Mouse (Mus musculus) kidney, postnatal 14 days (tissue): ENCODE data around the gene Lect2.

ENCODE experiments used
- DNase-seq: peaks from one replicate; pipeline ENCODE4 v3.0.0; 2022; ENCODE audit warnings: mixed read lengths

The Lect2 gene

GRCm38 (mm10) chr13:56555957-56556356 lies 7.7 kb upstream of the Lect2 start:
- DNase-seq = peak; percentile 77

GRCm38 (mm10) chr13:56554409-56554808 lies 6.1 kb upstream of the Lect2 start:
- DNase-seq = peak; percentile 48

- DNase-seq = no peak
These were observed 5.6 kb upstream of the Lect2 start for GRCm38 (mm10) chr13:56553923-56554322.

DNA sequence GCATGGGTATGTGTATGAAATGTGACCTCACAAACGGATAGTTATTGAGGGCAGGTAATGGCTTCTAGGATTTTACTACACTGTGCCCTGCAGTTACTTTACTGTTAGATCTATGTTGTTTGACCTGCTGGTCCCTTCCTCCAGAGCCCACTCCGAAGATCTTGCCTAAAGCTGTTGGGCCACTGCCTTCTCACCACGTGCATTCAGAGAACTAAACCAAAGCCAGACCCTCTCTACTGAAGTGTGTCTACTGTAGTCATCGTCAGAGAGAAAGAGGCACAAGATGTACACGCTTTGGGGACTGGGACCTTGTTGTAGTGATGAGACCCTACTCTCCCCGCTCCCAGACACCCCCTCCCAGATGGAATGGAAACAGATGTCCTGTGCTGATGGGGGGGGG lies 3.4 kb upstream of the Lect2 start:
- DNase-seq = no peak

DNA sequence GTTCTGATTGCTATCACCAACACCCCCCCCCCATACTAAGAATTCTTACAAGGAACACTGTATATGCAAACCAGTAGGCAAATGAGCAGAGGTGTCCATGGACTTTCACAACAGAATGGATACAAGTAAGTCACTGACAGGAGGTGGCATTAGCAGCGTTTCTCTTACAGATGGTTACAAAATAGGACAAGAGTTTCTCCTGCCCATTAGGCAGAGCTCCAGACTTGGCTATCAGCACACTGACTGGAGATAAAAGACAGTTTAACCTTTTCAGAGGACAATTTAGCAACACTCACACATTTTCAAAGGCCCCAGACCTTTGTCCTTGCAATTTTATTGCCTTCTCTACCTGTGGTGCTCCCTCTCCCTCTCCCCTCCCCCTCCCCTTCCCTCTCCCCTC lies 2.3 kb upstream of the Lect2 start:
- DNase-seq = no peak

- DNase-seq = peak; percentile 58
These were observed 1.1 kb upstream of the Lect2 start for GRCm38 (mm10) chr13:56549364-56549763.

- DNase-seq = no peak
These were observed 3.3 kb downstream of the Lect2 start for GRCm38 (mm10) chr13:56544956-56545355.

- no peak for DNase-seq
These were observed 4.5 kb downstream of the Lect2 start for GRCm38 (mm10) chr13:56543805-56544204.

DNA sequence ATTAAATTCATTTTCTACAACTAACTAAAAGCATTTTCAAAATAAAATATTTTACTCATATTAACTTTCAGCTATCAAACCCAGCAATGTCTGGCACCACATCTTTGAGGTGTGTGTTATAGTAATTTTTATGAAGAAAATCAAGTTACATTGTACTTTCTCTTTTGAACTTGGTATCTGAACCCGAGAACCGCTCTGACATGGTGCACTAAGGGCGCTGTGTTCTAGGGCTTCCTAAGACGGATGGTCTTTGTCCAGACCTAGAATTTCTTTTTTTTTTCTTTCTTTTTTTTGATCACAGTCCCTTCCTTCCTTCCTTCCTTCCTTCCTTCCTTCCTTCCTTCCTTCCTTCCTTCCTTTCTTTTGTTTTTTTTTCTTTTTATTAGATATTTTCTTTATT lies 8.5 kb downstream of the Lect2 start:
- peak; percentile 30 for DNase-seq

DNA sequence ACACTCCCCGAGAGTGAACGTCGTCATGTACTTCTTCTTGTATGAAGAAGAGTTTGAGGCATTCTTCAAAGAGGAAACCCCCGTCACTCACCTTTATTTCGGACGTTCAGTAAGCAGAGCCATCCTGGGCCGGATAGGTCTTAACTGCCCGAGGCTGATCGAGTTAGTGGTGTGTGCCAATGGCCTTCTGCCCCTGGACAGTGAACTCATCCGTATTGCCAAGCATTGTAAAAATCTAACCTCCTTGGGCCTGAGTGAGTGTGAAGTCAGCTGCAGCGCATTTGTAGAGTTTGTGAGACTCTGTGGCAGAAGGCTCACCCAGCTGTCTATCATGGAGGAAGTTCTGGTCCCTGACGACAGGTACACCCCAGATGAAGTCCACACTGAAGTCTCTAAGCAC lies 11.3 kb downstream of the Lect2 start:
- no peak for DNase-seq

GRCm38 (mm10) chr13:56535570-56535969 lies 12.7 kb downstream of the Lect2 start:
- DNase-seq = no peak

GRCm38 (mm10) chr13:56534931-56535330 lies 13.4 kb downstream of the Lect2 start:
- no peak for DNase-seq

- no peak for DNase-seq
These were observed 18.6 kb downstream of the Lect2 start for GRCm38 (mm10) chr13:56529685-56530084.

DNA sequence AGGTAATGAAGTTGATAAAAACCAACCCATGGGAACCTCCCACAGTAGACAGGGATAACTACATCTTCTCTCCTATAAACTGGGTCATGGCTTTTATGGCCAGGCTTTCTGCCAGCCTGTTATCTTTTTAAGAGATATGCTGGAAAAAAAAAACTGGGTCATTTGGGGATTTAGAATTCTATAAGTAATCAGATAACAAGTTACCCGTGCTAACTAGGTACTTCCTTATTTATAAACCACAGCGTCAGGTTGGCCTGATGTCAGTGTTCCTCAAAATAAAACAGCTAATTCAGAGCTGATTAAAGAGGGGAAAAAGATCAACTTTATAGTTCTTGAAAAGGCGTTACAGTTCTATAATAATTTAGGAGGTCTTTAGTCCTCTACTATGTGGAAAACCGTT lies 19.3 kb downstream of the Lect2 start:
- no peak for DNase-seq

DNA sequence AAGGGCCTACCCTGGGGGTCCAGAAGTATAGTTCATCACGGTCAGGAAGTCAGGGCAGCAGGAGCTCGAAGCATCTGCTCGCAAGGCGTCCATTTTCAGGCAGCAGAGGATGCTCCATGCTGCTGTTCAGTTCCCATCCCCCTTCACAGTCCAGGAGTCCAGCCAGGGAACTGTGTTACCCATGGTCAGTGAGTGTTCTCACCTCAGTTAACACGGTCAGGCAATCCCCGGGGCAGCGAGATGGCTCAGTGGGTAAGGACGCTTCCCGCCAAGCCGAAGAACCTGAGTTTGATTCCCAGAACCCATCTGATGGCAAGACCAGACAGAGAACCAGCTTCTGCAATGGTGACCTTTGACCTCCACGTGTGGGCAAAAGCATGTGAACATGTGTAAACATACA lies 20.0 kb downstream of the Lect2 start:
- DNase-seq = no peak

DNA sequence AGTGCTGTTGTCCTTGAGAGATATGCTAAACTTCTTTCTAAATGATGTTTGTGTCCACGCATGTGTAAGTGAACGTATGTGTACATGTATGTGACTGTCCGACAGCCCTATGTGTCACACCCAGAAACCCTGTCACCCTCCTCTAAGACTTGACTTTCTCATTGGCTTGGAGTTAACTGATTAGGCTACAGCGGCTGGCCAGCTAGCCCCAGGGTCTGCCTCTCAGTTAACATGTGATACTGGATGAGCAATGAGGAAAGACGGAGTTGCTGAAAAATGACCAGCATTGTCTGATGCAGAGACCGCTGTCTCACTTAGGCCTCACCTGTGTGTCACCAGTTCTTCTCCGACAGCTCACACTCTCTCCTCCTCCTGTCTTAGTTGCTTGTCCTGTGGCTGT lies 20.5 kb downstream of the Lect2 start:
- DNase-seq = no peak

DNA sequence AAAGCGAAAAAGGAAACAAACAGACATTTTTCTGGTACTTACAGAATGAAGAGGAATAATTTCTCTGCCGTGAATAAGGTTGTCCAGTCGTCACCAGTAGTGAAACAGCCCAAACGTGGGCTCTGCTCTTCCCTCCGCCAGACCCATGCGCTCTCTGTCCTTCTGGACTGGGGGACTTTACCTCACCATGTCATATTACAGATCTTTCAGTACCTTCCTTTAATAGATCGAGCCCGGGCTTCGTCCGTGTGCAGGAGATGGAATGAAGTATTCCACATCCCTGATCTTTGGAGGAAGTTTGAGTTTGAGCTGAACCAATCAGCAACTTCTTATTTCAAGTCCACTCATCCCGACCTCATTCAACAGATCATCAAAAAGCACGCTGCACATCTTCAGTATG lies 21.4 kb downstream of the Lect2 start:
- DNase-seq = no peak

DNA sequence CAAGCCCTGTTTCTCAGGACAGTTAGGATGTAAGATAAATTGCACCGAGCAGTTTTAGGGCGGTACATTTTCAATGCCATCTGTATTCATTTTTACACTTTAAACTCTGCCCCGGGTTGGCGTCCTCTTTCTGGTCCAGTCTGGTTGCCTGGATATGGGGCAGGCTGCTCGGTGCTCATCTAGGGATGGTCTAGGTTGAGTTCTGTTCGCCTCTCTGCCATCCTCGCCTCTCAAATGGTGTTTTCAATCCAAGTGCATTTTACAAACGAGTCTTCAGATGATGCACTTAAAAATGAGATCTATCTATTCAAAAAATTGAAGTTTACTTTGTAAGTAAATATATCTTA lies 25.5 kb downstream of the Lect2 start:
- no peak for DNase-seq

DNA sequence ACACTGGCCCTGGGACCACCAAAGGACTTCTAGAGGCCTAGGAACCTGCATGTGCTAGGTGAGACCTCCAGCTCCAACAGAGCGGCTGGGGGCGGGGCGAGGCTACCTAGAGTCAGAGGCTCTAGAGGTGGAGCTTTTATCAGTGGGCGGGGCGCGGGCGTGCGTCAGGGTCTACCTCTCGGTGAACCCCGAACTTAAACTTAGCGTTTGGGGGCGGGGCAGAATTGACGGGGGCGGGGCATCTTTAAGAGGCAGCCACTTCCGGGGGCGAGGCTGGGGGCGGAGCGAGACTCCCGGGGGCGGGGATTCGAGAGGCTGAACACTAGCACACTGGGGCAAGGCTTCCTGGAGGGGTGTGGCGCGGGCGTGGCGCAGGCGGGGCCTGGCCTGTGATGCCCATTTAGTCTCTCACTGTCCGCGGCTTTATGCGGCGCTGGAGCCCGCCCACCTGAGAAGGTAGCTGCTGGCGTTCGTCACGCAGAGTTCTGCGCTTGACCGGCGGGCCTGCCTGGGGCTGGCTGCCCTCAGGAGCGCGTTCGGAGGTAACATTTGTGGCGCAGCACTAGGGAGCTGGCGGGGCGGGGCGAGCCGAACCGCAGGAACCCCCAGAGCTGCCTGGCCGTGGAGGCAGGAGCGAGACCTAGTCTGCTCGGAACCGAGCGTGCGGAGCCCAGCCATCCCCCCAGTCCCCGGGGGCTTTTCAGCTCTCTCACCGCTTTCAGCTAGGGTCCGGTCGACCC lies 26.1 kb downstream of the Lect2 start, which contains the start of gene Fbxl21:
Gene Fbxl21, plus strand, starts transcription at position 392 of the 740 bp plus-strand sequence.
- peak; percentile 95 for DNase-seq

GRCm38 (mm10) chr13:56516816-56517215 lies 31.5 kb downstream of the Lect2 start:
- no peak for DNase-seq

GRCm38 (mm10) chr13:56516311-56516710 lies 32.0 kb downstream of the Lect2 start:
- no peak for DNase-seq

GRCm38 (mm10) chr13:56513595-56513994 lies 34.7 kb downstream of the Lect2 start:
- no peak for DNase-seq

GRCm38 (mm10) chr13:56509796-56510195 lies 38.5 kb downstream of the Lect2 start:
- DNase-seq = peak; percentile 24

GRCm38 (mm10) chr13:56506871-56507496 lies 41.3 kb downstream of the Lect2 start:
- DNase-seq = no peak
